Mouse (Mus musculus): Measurements from ENCODE around the gene Hrasls5.

DNA sequence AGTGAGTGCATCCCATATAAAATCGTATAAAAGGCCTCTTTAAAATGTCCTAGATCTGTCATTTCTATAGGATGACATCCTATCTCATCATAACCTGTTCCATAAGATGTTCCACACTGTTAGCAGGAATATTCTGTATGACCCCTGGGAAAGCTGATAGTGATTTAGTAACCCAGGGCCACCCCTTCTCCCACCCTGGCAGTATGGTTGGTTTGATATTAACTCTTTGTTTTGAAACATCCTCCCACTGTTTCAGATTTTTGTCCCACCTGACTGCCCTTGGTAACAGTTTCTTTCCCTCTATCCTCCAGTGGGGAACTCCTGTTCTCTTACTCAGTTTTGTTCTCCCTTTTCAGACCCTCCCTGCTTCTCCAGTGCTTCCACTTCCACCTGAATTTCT, 21.4 kb downstream of the Hrasls5 start:
- TF ChIP-seq CTCF (IDR thresholded peaks at IDR 0.05; ENCODE audit: control insufficient read depth, insufficient read depth, low read length) (no peak), POLR2A (IDR thresholded peaks at IDR 0.05; ENCODE audit: borderline replicate concordance, control insufficient read depth, low read depth, low read length) (no peak)

Data from bone marrow, adult 2 months (tissue).